Mouse (Mus musculus): ENCODE results near the gene Rab11fip4.
"Not testable (repeated sequence)": the region's sequence is repeated elsewhere in the genome, so short reads cannot be mapped to it uniquely, and the experiment has no call there.

The Rab11fip4 gene

DNA sequence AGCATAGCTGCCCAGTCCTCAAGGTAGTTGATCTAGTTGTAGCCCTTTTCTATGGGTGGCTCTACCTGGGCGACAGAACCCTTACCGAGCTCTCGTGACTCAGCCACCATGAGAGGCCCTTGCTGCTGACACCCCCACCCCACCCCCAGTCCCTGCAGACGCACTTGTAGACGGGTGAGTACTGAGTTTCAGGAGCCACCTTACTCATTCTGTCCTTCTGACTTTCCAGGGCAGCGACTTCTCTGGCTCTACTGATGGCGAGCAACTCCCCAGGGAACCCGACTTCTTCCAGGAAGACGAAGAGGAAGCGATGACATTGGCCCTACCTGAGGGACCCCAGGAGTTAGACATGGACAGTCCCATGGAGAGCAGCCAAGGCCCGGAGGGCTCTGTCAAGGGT lies 89.5 kb downstream of the Rab11fip4 start:
- DNase-seq: no peak

DNA sequence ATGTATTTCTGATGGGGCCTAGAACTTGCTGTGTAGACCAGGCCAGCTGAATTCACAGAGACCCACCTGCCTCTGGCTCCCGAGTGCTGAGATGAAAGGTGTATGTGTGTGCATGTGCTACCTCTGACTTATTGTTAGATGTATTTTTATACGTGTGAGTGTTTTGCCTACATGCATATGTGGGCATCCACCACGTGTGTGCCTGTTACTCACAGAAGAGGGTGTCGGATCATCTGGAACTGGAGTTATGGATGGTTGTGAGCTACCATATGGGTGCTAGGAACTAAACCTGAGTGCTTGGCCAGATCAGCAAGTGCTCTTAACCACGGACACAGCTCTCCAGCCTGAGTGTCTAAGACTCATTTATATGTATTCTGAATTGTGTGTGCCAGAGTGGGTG lies 90.2 kb downstream of the Rab11fip4 start:
- no peak for DNase-seq

DNA sequence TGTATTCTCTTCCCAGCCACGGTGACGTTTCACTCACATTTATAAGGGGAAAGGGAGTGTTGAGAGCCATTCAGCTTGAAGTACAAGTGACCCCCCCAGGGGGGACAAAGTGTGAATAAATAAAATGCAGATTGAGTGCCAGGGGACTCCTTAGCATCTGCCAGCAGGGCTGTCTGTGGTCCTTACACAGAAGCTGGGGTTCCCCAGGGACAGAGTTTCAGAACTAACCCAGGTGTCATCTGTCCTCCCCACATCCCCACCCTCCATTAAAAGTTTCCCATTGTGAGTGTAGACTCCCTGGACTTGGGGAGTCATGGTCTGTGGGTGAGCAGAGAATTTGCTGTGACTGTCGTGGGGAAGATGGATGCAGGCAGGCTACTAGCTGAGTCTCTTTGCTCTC lies 90.8 kb downstream of the Rab11fip4 start:
- no peak for DNase-seq

DNA sequence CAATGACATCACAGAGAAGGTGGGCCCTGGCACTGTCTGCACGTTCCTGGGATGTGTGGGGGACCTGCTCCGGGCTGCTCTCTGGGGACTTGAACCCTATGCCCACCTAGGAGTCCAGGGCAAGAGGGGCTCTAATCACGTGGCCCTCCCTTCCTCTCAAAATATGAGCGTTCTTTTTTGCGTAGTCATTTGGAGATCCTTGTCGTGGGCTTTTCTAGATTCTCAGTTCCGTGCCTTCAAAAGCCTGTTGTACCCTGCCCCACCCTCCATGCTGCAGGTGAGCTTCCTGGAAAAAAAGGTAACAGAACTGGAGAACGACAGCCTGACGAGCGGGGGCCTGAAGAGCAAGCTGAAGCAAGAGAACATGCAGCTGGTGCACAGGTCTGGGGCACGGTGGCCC lies 94.1 kb downstream of the Rab11fip4 start:
- DNase-seq: no peak

DNA sequence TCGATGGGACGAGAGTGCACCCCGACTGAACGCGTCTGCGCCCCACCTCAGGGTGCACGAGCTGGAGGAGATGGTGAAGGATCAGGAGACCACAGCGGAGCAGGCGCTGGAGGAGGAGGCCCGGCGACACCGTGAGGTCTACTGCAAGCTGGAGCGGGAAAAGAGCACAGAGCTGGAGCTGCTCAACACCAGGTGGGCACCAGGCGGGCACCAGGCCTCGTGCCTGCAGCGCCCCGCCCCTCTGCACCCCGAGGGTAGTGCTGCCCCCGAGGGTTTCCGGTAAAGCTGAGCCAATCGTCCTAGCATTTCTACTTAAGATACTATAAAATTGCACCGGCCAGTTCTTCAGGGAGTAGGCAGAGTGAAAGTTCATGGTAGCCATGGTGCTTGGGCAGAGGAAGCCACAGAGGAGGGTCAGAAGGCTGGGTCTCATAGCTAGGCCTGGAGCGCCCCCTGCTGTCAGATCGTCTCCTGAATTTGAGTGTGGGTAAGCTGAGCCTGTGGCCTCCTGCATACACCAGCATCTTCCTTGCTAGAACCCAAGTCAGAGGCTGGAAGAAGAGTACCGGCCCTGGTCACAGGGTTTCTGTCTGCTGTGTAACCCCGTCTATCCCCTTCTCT lies 95.6 kb downstream of the Rab11fip4 start:
- DNase-seq: peak; percentile 86

DNA sequence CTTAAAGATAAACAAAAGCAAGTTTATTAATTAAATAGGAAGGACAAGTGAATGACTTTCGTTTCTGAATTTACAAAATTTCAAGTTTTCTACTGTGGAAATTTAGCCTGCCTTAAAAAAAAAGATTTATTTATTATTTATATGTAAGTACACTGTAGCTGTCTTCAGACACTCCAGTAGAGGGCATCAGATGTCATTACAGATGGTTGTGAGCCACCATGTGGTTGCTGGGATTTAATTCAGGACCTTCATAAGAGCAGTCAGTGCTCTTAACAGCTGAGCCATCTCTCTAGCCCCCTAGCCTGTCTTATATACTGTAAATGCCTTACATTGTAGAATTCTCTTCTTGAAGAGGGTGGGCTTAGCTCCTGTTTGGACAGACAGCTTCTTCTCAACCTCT lies 98.9 kb downstream of the Rab11fip4 start:
- DNase-seq: no peak

DNA sequence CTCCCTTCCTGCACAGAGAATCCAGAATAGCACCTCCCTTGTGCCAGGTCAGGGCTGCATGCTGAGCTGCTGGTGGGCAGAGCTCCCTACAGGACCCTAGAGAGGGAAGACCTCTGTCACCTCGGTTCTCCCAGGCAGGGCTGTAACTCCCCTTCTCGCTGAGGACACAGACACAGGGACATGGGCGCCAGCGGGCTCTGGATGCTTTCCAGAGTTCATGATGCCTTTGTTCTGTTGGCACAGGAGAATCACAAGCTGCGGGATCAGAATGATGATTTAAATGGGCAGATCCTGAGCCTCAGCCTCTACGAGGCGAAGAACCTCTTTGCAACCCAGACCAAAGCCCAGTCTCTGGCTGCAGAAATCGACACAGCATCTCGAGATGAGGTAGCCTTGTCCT lies 100.5 kb downstream of the Rab11fip4 start:
- no peak for DNase-seq

DNA sequence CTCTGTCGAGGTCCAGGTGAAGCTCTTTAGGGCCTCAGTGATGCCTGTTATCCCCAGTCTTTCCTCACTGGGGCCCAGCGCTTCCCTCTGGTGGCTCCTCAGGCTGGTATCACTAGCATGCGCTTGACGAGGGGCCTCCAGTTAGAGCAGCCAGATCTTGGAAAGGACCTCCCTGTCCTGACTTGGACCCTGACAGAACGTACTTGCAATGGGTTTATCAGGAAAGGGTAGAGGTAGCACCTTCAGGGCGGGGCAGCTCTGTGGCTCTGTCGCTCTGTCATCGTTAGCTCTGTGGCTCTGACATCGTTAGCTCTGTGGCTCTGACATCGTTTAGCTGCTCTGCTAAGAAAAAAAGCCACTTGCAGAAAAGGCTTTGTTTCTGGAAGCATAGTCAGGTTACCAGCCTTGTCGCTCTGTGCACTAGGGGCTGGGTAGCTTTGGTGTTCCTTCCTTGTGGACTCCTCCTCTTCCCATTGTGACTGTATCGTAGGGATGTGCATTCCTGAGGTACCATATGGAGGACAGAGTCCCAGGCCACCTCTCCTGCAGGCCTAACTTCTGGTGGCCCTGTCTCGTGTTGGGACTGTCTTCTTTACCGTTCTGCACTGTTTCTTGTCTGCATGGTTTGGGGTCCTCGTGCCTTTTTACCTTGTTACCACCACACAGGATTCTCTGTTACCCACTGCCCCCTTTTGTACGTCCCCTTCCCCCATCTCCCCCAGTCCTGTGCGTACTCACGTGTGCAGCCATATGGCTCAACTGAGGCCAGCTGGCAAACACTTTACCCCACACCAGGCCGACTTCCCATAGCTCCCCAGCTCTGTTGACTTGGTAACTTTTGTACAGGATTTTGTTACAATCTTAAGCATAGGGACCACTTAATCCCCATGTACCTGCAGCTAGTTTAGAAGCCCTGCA lies 105.6 kb downstream of the Rab11fip4 start:
- DNase-seq: peak; percentile 36

DNA sequence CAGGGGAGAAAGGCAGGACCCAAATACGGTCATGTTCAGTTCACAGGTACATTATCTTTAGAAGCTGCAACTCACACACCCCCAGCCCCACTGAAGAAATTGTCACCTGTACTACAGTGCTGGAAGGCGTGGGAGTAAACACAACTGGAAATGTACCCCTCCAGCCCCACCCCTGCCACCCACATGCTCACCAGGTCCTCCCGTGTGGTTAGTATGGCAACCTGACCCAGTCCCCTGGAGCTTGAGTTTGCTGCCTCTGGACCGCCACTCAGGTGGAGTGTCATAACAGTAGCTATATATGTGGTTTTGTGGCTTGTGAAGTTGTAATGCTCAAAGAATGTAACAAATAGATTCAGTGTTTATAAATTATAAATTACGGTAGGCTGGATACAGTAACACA lies 107.1 kb downstream of the Rab11fip4 start:
- no peak for DNase-seq

DNA sequence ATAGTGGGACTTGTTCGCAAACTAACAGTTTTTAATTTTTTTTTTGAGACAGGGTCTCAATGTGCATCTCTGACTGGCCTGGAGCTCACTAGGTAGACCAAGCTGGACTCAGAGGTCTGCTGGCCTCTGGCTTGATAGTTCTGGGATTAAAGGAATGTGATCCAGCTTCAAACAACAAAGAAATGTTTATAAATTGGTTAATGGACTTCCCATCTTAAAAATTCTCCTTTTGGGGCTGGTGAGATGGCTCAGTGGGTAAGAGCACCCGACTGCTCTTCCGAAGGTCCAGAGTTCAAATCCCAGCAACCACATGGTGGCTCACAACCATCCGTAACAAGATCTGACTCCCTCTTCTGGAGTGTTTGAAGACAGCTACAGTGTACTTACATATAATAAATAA lies 107.5 kb downstream of the Rab11fip4 start:
- DNase-seq: not testable (repeated sequence)

DNA sequence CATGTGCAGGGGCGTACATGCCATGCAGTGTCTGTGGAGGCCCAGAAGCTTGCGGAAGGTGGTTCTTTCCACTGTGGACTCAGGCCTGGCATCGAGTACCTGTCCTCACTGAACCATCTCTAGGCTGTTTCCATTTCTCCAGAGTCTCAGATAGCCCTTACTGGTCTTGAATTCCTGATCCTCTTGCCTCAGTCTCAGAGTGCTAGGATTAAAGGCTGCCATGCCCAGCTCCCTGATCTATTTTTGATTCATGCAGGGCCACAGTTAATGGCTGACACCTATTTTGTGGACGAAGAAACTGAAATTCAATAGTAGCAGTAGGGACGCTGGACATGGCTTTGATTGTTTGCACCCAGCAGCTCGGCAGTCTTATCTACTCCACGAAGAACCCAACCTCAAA lies 110.5 kb downstream of the Rab11fip4 start:
- DNase-seq: no peak

DNA sequence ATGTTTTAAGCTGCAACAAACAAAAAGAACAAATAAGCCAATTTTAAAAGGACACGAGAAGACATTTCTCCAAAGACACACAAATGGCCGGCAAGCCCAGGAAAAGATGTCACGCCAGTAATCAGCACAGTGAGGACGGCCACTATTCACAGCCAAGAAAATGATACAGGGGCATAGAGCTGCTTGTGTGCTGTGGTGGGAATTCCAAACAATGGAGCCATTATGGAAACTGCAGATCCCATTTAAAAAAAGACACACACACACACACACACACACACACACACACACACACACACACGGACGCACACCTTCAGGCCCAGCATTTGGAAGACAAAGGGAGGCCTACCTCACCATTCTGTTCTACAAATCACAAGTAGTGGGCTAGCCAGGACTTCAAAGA lies 111.1 kb downstream of the Rab11fip4 start:
- no peak for DNase-seq

DNA sequence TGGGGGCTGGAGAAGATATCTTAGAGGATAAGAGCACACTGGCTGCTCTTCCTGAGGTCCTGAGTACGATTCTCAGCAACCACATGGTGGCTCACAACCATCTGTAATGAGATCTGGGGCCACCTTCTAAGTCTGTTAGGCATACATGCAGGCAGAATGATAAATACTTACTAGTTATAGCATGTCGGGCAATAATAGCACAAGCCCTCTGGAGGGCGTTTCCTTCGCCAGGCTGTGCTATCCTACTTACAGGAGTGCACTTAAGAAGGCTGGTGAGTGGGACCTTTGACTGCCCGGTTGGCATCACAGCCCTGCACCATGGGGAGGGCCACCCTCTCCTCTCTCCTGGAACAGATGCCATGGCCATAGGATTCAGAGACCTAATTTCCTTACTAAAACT lies 112.4 kb downstream of the Rab11fip4 start:
- DNase-seq: peak; percentile 67

DNA sequence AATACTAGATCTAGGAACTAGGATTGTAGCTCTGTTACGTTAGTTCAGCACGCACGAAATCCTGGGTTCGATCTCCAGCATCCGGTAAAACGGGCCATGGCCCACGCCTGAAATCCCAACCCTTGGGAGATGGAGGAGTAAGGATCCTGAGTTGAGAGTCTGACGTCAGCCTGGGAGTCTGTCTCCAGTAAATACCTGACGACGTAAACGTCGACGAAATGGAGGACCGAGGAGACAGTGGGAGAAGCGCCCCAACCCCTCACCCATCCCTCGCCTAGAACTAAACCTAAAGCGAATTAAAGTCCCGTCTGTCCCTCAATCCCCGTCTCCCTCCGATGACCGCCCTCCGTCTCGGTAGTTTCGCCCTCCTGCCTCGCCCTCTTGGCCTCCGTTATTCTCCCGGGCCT lies 112.9 kb downstream of the Rab11fip4 start:
- DNase-seq: no peak

DNA sequence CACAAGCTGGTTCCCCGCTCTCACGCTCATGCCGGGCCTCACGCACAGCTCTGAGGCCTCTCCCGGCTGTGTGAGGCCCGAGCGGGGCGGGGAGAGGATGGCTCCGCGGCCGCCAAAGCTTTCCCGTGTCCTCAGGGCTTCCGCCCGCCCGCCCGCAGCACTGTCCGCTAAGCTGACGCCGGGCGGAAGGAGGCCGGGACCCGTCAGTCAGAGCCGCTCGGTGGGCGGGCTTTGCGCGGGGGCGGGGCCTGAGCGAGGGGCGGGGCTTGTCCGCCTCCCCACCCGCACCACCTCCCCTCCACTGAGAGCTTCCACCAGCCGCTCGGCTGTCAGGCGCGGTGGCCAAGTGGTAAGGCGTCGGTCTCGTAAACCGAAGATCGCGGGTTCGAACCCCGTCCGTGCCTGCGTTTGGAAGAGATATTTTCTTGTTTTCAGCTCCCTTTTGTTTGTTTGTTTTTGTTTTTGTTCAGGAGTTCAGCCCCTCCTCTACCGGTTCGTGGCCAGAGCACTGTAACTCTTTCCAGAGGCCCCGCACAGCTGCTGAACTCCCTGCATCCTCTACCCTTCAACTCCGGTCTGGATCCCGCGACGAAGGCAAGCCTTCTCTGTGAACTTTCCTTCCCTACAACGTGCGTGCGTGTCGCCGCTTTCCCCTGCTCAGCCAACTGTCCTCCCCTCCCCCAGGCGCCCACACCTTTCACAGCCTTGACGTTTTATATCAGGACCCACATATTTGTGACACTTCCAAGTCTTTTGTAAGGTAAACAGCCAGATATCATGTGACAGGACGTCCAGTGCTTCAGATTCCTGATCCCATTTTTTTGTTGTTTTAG lies 113.5 kb downstream of the Rab11fip4 start:
- peak; percentile 97 for DNase-seq

DNA sequence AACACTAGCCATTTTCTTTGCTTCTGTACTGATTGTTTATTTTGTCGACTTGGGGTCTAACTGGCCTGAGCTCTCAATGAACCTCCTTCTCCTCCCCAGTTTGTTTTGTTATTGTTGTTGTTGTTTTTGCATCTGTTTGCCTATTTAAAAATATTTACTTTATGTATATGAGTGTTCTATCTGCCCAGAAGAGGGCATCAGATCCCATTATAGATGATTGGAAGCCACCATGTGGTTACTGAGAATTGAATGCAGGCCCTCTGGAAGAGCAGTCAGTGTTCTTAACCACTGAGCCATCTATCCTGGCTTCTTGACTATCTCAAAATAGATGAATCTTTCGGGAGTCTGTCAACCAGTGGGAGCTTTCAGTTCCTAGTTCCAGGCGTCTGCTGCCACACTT lies 116.1 kb downstream of the Rab11fip4 start:
- no peak for DNase-seq

DNA sequence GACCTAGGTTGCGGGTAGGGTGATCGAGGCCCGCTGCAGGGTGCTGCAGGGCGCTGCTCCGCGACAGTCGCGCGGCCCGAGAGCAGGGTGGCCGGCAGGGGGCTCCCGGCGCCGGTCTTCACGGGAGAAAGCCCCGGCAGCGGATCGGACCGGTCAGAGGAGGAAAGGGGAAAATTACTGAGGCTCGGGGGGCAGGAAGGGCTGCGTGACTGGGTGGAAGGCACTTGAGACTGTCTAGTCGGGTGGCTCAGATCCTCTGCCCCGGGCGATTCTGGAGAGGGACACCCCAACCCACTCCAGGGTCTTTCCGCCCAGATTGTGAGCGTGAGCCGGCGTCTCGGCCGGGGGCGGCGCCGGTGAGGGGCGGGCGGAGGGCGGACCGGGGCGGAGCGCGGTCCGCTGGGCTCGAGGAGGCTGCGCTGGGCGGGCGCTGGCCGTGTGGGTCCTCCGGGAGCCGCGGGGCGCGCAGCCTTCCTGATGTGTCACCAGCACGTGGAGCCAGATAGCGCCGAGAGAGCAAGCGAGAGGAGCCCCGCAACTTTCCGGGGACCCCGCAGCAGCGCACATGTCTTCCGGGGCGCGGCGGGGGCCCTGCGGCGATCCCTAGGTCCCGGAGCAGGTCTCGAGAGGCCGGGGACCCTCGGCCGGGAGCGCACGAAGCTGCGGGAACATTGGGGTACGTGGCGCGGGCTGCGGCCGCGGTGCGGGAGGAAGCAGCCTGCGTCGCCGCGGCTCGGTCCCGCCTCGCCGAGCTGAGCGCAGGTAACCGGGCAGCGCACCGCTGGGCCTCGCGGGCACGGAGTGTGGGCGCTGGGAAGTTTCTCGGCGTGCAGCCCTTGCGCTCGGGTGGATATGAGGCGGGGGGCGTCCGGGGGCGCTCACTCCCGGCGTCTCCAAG lies 120.1 kb downstream of the Rab11fip4 start:
- DNase-seq: peak; percentile 64

DNA sequence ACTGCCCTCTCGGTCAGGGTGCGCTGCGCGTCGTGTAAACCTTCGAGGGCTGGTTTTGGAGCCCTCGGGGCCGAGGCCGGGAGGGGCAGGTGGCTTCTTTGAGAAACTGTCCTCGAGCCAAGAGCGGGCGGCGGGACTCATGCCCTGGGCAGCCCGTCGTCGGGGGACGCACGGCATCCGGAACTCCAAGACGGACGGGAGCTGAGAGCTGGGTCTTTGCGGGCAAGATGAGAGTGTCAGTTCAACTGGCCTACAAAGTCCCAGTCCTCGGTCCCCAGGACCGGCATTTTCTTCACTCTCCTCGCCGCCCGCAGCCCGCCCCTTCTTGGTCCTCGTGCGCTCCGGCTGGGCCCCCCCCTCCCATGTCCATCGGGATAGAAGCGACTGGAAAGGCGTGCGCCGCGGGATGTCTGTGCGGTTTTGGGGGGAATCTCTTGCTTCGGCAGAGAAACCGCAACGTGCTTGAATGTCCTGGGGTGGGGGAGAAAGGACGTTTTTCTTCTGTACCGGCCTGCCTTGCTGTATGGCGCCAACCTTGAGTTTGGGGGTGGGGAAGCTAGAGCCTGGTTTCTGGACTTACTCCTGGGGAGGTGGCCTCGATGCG lies 120.9 kb downstream of the Rab11fip4 start:
- DNase-seq: no peak

DNA sequence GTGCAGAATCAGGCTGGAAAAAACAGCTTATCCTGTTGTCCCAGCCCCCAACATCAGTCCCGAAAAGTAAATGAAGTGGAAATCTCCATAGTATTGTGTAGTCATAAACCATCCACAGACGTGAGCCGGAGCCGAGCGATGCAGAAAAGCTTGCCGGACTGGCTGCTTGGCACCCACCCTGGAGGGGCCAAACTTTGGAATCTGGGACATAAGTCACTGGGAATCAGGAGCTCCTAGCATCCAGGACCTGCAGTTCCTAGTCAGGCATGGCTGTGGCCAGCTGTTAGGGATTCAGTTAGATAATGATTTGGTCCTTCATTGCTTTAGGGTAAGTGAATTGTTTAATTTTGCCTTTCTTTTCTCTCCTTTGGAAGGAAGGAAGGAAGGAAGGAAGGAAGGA lies 122.2 kb downstream of the Rab11fip4 start:
- DNase-seq: no peak

DNA sequence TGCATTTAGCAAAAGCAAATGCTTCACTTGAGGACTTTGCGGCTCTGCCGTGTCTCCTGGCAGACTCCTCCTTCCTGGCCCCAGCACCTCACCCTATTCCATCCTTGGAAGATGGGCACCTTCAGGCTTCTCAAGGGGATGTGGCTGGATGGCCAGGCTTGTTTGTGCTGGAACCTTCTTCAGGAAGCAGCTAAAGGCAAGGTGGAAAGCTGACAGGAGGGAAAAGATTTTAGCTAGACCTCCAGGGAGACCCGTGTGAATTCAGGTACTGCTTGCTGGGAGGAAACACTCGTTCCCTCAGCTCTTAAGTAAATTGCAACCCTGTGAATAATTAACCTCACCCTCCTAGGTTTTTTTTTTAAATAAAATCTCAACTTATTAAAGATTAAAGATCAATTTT lies 122.7 kb downstream of the Rab11fip4 start:
- no peak for DNase-seq

DNA sequence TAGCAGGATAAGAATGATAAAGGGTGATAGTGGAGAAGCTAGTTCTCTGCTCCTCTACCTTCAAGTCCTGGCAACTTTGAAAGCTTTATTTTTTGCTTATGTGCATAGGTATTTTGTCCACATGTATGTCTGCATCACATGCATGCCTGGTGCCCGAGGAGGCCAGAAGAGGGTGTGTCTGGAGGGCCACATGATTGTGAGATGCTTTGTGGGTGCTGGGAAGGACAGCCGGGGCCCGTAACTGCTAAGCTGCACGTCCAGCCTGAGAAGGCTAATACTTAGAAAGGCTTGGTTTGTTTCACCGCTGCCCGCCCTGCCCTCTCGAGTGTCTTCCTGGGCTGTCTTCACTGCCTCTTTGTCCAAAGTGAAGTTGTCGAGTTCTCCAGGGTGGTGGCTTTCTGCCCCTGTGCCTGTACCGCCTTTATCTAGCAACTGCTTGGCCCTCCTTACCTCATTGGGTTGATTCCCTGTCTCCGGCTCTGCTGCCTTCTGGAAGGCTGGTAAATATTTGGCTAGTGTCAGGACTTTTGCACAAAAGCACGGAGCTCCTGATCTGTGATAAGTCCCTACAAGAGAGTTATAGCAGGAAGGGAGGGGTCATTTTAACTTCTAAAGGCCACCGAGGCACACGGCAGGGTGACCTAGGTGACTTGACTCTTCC lies 123.2 kb downstream of the Rab11fip4 start:
- DNase-seq: no peak

DNA sequence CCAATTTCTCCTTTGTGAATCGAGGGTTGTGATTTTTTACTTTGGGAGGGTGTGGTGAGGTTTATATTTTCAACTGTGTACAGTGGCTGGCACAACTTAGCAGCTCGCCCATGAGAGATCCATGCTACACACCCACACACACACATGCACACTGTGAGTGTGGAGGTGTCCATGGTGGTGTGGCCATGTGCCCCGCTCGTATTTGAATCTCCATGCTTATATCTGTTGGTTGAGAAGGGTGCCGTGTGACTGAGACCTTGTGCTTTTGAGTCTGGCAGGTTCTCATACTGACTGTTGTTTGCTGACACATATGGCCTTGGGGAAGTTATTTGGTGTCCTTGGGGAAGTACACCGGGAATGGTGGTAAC lies 123.7 kb downstream of the Rab11fip4 start:
- no peak for DNase-seq
